Mouse (Mus musculus): ENCODE data around the gene Yif1b.
"Not testable (repeated sequence)": the region's sequence is repeated elsewhere in the genome, so short reads cannot be mapped to it uniquely, and the experiment has no call there.

Yif1b gene

DNA sequence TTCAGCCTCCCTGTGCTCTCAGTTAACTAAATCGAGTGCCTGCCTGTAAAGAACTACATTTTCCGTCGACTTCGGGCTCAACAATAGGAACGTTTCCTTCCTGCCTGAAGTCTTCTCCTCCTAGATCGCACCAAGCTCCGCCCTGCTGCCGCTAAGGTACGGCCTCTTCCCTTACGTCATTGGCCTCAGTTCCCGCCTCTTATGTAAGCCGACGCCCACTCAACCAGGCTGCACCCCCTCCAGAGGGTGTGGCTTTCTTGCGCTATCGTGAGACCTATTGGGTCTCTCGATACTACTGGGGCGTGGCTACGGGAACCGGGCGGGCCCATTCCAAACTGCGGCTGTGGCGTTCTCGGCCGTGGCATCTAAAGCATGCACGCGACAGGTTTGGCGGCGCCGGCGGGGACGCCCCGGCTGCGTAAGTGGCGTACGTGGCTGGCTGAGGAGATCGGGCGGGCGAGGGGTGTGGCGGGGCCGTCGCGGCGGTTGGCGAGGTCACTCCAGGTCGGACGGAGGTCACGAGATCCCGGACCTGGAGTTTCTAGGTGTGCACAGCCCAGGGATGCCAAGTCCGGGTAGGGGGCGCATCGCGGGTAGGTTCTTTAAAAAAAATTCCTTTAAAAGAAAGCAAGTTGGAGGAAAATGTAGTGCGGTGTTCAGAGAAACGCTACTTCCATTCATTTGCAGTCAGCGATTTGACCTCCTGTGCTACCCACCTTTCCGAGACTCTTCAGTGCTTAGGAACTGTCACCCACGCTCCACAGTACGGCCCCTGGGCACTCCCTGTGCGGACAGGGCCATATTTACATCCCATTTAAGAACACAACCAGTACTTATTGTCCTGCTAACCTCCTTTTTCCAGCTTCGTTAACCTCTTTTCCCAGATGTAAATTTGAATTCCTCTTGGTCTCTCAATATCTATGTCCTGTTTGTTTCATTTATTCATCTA lies at the start of gene Yif1b:
Yif1b (plus strand) TSS at position 311 of the 949 bp plus-strand sequence.
- DNase-seq (ENCODE audit: low read depth, low spot score), result peak; percentile 99

DNA sequence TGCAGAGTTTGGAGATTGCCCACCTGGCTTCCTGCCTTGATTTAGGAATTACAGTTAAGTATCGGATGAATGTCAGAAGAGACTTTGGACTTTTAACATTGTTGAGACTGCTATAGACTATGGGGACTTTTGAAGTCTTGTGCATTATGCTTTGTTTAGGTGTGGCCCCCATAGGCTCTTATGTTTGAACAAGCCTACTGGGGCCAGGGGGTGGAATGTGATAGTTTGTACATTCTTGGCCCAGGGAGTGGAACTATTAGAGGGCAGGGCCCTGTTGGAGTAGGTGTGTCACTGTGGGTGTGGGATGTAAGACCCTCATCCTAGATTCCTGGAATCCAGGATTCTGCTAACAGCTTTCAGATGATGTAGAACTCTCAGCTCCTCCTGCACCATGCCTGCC lies 43.9 kb upstream of the Yif1b start:
- not testable (repeated sequence) for DNase-seq (ENCODE audit: low read depth, low spot score)

DNA sequence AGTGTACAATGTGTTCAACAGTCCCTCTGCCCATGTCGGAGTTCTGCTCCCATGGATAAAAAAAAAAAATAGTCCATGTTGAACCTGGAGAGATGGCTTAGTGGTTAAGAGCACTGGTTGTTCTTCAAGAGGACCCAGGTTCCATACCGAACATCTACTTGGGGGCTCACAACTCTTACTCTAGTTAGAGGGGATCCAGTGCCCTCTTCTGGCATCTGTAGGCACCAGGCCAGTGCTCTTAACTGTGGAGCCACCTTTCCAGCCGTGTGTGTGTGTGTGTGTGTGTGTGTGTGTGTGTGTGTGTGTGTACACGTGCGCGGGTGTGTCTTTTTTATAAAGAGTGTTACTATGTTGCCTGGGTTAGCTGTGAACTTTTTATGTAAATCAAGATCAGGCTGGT lies 35.6 kb upstream of the Yif1b start:
- no peak for DNase-seq (ENCODE audit: low read depth, low spot score)

DNA sequence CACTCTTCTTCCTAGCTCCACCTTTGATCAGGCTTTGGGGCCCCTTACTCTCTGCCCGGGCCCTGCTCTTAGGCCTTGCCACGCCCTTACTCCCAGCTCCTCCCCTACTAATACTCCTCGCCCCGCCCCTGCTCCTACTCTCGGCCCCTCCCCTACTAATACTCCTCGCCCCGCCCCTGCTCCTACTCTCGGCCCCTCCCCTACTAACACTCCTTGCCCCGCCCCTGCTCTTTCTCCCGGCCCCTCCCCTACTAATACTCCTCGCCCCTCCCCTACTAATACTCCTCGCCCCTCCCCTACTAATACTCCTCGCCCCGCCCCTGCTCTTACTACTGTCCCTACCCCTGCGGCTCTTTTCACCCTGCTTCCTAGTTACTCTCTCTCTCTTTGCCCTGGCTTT lies 27.1 kb upstream of the Yif1b start:
- not testable (repeated sequence) for DNase-seq (ENCODE audit: low read depth, low spot score)

DNA sequence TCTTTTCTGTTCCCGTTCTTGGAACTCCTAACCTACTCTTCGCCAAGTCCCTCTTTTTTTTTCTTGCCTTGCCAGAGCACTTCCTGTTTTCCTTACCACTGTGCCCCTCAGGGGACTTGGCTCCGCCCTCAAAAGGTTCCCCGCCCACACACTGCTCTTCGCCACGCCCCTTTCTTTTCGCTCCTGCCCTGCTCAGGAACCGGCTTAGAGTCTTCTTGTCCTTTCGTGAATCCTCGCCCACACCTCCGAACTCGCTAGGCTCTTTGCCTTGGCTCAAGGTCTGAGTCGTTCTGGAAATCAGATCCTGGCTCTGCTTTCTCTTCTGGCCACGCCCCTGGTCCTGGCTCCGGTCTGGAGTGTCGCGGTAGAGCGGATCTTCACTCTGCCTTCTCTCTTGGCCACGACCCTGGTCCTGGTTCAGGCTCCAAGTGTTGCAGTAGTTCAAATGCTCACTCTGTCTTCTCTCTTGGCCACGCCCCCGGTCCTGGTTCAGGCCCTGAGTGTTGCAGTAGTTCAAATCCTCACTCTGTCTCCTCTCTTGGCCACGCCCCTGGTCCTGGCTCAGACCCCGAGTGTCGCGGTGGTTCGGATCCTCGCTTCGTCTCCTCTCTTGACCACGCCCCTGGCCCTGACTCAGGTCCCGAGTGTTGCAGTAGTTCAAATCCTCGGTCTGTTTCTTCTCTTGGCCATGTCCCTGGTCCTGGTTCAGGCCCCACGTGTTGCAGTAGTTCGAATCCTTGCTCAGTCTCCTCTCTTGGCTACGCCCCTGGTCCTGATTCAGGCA lies 26.5 kb upstream of the Yif1b start:
- peak; percentile 70 for DNase-seq (ENCODE audit: low read depth, low spot score)

DNA sequence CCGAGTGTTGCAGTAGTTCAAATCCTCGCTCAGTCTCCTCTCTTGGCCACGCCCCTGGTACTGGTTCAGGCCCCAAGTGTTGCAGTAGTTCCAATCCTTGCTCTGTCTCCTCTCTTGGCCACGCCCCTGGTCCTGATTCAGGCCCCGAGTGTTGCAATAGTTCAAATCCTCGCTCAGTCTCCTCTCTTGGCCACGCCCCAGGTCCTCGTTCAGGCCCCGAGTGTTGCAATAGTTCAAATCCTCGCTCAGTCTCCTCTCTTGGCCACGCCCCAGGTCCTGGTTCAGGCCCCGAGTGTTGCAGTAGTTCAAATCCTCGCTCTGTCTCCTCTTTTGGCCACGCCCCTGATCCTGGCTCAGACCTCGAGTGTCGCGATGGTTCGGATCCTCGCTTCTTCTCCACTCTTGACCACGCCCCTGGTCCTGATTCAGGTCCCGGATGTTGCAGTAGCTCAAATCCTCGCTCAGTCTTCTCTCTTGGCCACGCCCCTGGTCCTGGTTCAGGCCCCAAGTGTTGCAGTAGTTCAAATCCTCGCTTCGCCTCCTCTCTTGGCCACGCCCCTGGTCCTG lies 25.8 kb upstream of the Yif1b start:
- no peak for DNase-seq (ENCODE audit: low read depth, low spot score)

DNA sequence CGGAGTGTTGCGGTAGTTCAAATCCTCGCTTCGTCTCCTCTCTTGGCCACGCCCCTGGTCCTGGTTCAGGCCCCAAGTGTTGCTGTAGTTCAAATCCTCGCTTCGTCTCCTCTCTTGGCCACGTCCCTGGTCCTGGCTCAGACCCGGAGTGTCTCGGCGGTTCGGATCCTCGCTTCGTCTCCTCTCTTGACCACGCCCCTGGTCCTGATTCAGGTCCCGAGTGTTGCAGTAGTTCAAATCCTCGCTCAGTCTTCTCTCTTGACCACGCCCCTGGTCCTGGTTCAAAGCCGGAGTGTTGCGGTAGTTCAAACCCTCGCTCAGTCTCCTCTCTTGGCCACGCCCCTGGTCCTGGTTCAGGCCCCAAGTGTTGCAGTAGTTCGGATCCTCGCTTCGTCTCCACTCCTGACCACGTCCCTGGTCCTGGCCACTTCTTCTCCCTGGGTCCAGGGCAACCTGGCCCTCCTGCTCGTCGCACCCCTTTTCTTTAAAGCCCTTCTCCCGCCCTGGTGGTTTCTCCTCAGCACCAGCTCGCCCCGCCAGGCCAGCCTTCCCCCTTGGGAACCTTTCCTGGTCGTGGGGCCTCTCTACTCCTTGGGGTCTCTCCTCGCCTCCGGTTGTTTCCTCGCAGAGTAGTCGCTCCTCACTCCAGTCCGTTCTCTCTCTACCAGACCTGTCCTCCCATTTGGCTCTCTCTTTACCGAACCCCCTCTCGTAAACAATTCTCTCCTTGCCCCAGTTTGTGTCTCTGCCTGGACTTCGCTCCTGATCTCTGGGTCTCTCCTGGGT lies 25.2 kb upstream of the Yif1b start:
- not testable (repeated sequence) for DNase-seq (ENCODE audit: low read depth, low spot score)

DNA sequence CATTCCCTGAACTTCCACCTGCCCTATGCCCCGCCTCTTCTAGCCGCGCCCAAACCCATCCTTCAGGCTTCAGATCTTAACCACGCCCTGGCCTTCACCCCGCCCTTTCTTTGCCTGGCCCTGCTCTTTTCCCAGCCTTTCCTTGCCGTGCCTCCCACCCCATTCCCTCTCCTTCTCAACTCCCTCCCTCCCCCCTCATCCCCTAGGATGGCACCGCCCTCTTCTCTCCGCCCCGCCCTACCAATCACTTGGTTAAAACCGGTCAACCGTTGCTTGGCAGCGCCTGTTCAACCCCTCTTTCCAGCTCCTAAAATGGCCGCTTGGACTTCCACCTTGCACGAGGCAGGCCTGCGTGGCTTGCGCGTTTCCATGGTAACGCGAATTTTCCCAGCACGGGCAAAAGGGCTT lies 24.4 kb upstream of the Yif1b start, which contains the start of gene Catsperg1:
Catsperg1 (minus strand) TSS at position 361 of the 408 bp plus-strand sequence.
- peak; percentile 66 for DNase-seq (ENCODE audit: low read depth, low spot score)

DNA sequence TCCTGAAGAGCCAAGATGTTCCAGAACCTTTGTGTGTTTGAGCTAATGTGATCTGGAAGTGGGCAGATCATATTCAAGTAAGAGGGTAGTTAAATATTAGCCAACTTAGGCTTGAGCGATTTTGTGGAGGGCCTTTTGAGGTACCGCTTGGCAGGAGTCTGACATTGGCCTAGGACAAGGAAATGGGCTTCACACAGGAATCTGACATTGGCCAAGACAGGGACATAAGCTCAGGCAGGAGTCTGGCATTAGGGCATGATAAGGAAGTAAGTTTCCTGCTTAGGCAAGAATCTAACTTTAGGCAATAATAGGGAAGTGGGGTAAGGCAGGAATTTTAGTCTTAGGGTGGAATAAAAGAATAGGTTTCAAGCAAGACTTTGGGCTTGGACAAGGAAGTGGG lies 23.9 kb upstream of the Yif1b start:
- no peak for DNase-seq (ENCODE audit: low read depth, low spot score)

DNA sequence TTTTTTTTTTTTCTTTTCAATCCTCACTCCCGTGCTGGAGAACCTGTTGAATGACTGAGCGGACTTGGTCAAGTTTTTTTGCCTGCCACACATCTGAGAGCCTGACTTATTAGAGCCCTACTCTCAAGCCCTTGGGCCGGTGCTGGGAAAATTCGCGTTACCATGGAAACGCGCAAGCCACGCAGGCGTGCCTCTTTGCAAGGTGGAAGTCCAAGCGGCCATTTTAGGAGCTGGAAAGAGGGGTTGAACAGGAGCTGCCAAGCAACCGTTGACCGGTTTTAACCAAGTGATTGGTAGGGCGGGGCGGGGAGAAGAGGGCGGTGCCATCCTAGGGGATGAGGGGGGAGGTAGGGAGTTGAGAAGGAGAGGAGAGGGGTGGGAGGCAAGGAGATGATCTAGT lies 23.3 kb upstream of the Yif1b start:
- no peak for DNase-seq (ENCODE audit: low read depth, low spot score)

DNA sequence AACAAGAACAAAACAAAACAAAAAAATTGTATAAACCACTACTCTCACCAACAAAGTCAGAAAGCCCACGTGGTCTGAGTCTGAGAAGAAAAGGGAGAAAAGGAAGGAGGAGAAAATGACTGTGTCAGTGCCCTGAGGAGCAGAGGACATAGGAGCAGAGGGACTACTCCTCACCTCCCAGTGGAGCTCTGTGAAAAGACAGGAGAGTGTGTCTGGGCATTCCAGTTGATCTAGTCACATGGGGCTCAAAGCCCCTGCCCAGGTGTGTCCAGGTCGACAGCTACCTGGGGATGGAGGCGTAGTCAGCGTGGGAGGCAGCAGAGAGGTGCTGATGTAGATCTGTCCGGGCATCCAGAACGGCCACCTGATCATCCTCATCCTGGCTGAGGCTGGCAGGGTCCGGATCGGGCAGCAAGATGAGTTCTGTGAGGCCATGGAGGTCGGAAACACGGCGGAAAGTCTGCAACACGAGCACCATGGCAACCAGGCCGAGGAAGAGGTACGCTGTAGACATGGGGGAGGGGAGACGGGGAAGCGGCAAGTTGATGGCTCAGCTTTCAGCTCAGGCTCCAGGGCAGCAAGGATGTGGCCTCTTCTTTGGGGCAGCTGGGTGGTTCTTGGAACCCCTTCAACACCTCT lies 13.3 kb upstream of the Yif1b start:
- DNase-seq (ENCODE audit: low read depth, low spot score), result peak; percentile 57

DNA sequence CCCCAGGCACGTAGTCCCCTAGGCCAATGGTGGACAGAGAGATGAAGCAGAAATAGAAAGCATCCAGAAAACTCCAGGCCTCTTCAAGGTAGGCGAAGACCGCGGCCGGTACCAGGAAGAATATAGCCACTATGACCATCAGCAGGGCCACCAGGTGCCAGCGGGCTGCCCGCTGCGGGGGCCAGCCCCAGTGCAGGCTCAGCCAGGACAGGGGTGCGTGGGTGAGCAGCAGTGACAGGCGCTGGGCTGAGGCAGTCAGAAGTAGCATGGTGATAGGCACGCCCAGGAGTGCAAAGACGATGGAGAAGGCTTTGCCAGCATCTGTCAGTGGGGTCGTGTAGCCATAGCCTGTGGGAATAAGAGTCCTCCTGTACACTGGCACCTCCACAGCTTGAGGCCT lies 12.6 kb upstream of the Yif1b start:
- DNase-seq (ENCODE audit: low read depth, low spot score), result no peak

DNA sequence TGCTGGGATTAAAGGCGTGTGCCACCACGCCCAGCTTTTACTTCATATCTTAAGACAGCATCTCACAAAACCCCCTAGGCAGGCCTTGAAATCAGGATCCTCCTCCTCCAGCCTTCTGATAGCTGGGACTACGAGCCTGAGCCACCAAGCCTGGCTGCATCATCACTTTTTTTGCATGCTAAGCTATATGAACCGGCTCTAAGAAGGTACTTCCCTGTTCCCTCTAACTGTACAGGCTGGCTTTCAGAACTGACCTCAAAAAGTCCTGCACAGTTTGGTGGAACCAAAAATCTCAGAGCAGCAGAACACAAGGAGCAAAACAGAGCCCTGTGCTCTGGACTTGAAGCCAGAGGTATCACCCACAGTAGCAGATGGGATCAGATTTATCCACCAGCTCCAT lies 9.9 kb upstream of the Yif1b start:
- DNase-seq (ENCODE audit: low read depth, low spot score), result no peak

DNA sequence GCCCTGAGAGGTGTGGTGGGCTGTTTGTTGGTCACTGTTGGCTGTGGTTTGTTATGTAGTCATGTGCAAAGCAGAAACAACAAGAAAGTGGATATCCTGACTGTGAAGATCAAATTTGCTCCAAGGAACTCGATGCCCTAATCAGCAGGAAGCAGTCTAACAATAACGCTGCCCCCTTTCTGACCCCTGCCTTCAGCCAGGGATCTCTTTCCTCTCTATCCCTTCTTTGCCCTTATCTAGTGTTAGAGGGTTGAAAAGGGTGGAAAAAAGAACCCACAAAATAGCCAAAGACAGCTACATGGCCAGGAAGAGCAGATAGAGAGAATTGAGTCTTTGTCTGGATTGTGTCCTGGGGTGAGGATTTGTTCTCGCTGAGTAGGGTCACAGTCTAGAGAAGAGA lies 7.6 kb upstream of the Yif1b start:
- no peak for DNase-seq (ENCODE audit: low read depth, low spot score)

DNA sequence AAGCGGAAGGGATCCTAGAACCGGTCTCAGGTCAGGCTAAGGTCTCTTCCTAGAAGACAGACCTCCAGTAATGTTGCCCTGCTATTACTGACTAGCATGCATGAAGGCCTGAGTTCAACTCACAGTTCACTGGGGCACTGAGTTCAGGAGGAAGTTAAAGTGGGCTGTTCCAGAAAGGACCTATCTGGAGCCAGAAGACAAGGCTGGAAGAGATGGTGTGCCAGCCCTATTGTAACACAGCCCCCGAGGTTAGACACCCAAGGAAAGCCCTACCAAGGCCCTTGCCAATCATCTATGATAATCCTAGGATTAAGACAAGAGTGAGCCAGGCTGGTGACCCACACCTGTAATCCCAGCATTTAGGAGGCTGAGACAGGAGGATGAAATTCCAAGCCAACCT lies 6.6 kb upstream of the Yif1b start:
- DNase-seq (ENCODE audit: low read depth, low spot score), result no peak

DNA sequence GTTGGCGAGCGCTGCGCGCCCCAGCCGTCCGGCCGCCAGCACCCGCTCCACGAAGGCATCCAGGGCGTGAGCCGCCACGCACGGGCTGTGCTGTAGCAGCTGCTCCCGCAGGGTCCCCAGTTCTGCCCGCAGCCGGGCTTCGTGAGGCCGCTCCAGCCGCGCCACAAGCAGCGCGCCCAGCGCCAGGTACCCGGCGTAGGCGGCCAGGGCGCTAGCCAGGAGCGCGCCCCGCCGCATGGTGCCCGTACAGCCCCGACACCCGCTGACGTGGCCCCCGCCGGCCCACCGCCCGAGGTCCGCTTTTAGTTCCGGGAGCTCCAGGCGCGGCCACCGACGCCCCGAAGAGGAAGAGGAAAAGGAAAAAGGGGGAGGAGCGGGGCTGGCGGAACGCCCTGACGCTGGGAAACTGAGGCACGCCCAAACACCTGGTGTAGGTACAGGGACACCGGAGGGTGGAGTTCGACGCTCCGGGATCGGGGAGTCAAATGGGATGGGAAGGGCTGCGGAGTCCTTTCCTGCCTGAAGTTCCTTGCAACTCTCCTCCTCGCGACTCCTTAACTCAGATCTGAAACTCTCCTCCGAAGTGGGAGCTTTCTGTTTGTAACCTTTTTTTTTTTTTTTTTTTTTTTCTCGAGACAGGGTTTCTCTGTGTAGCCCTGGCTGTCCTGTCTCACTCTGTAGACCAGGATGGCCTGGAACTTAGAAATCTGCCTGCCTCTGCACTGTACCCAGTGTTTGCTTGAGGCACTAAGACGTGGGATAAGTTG lies 5.7 kb upstream of the Yif1b start, which contains the start of gene Kcnk6:
Kcnk6 (minus strand) TSS at position 269 of the 767 bp plus-strand sequence.
- DNase-seq (ENCODE audit: low read depth, low spot score), result no peak

DNA sequence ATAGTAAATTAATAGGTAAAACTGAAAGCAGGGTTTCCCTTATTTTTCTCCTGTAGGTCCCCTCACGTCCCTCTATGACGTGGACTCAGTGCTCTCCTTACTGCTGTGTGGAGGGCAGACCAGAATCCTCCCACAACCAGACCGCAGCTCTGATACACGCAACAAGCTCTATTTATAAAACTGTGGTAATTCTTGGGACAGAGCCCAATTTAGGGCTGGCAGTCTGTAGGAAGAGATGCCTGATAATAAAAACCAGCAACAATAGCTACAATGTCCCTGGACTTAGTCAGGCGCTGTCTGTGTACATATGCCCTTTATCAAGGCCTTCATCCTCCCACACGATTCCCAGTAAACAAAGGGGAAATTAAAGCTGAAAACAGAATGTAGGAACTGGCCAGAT lies 4.4 kb upstream of the Yif1b start:
- DNase-seq (ENCODE audit: low read depth, low spot score), result no peak

DNA sequence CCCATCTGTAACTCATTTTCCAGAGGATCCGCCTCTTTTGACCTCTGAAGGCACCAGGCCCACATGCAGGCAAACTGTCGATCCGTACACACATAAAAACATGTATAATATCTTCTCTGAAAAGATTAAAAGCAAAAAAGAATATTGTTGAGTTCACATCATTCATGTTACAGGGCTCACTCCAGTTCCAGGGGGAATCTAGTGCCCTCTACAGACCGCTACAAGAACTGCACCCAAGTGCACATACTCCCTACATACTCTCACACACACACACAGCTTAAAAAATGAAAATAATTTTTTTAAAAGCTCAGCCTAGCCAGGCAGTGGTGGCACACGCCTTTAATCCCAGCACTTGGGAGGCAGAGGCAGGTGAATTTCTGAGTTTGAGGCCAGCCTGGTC lies 3.5 kb upstream of the Yif1b start:
- DNase-seq (ENCODE audit: low read depth, low spot score), result no peak

DNA sequence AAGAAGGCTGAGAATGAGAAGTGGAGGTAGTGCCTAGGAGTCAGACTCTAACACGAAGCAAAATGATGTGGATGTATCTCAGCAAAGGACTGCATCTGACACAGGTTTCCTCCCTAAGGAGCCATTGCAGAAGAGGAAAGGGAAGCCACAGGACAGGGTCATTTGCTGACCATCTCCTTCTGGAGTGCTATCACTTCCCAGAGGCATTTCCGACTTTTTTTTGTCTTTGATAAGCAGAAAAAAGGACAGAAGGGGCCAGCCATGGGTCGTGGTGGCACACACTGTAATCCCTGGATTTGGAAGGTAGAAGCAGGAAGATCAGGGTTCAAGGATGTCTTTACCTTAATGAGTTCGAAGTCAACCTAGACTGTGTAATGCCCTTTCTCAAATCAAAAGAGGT lies 1.5 kb upstream of the Yif1b start:
- DNase-seq (ENCODE audit: low read depth, low spot score), result no peak

DNA sequence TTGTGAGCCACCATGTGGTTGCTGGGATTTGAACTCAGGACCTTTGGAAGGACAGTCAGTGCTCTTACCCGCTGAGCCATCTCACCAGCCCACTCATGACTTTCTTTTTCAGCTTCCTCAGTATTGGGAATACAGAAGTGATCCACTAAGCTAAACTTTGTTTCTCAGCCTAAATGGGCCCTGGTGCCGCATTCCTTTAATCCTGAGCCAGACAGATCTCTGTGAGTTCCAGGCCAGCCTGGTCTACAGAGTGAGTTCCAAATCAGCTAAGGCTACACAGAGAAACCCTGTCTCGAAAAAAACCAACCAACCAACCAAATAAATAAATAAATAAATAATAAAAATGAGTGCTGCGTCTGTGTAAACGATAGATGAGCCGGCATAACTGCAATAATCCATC lies 533 bp upstream of the Yif1b start:
- not testable (repeated sequence) for DNase-seq (ENCODE audit: low read depth, low spot score)
